Mouse (Mus musculus) heart, embryonic 11.5 days (tissue): ENCODE results near the gene Mup20. TPM values are rescaled to one million over a fixed set of nuclear protein-coding genes. Genes with fewer than 3 reads are reported as not detected.
"Not testable (repeated sequence)": the region's sequence is repeated elsewhere in the genome, so short reads cannot be mapped to it uniquely, and the experiment has no call there.

Experiments used
- ATAC-seq: fragments of 200-750 bp; cut with Nextera tagmentation; replicated peaks from 2 replicates; pipeline ENCODE4 v1.8.0; 2017; ENCODE audit warnings: moderate library complexity; ENCODE audit not compliant: insufficient number of reproducible peaks, low FRiP score, low TSS enrichment
- H3K27ac ChIP-seq: fragments of 300-500 bp; sonication (generic); 2 replicates; pipeline ENCODE4 v1.5.1; 2014; ENCODE audit warnings: mild to moderate bottlenecking, low read depth, low read length
- H3K27me3 ChIP-seq: fragments of 300-500 bp; sonication (generic); 2 replicates; pipeline ENCODE4 v1.6.1; 2014; ENCODE audit warnings: mild to moderate bottlenecking, low read length, mixed read lengths; ENCODE audit not compliant: control insufficient read depth, insufficient read depth
- H3K36me3 ChIP-seq: fragments of 300-500 bp; sonication (generic); 2 replicates; pipeline ENCODE4 v1.6.1; 2014; ENCODE audit warnings: mild to moderate bottlenecking, low read length, moderate library complexity, mixed read lengths; ENCODE audit not compliant: control insufficient read depth, insufficient read depth
- H3K4me1 ChIP-seq: fragments of 300-500 bp; sonication (generic); 2 replicates; pipeline ENCODE4 v1.6.1; 2014; ENCODE audit warnings: low read length; ENCODE audit not compliant: control insufficient read depth, insufficient read depth
- H3K4me2 ChIP-seq: fragments of 300-500 bp; sonication (generic); 2 replicates; pipeline ENCODE4 v1.6.1; 2014; ENCODE audit warnings: mild to moderate bottlenecking, moderate library complexity
- H3K4me3 ChIP-seq: fragments of 300-500 bp; sonication (generic); 2 replicates; pipeline ENCODE4 v1.5.1; 2014; ENCODE audit warnings: low read depth, low read length
- H3K9ac ChIP-seq: fragments of 300-500 bp; sonication (generic); 2 replicates; pipeline ENCODE4 v1.6.1; 2014; ENCODE audit warnings: mild to moderate bottlenecking, low read depth, low read length, moderate library complexity
- H3K9me3 ChIP-seq: fragments of 300-500 bp; sonication (generic); replicated peaks from 2 replicates; pipeline ENCODE4 v1.6.1; 2016; ENCODE audit warnings: low read length; ENCODE audit not compliant: control insufficient read depth
- WGBS: fragments of 180-500 bp; shearing (Covaris S2); extraction: QIAGEN DNeasy Blood & Tissue Kit; methylation state at CpG from one replicate; pipeline ENCODE4 v1.1.7; 2014; ENCODE audit not compliant: insufficient replicate concordance; 5-methylcytosine and 5-hydroxymethylcytosine counted together
- polyA plus RNA-seq: library from polyadenylated mRNA; unstranded; fragments of >200 nt; fragmentation: Nextera tagmentation; extraction: Ambion mirVana; gene quantifications from 2 replicates; pipeline ENCODE4 v1.2.1, GENCODE M21; 2014

The Mup20 gene
- polyA plus RNA-seq, 1 experiment from 2014 or later: not detected

DNA sequence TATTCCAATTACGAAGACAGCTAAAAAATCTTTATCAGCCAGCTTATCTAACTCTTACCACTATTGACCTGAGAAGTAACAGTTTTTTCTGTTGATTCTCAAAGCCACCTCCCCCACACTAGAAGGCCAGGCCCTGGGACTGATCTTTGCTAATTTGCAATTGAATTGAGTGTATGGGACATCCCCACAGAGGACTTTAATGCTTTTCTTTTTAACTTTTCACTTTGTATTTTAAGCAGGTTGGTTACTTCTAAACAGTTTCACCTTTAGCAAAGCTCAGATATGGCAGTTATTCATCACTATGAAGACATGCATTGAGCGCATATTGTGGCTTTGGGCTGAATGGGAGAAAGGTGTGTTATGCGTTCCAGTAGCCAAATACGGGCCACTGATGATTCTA lies 30.3 kb downstream of the Mup20 start:
- H3K27ac ChIP-seq: no peak overlapping the region

GRCm38 (mm10) chr4:62023120-62023519 lies 30.8 kb downstream of the Mup20 start:
- Histone ChIP-seq H3K4me1 (no peaks in the 10 kb centered on the region), H3K4me3 (no peak overlapping the region), H3K4me2 (no peak overlapping the region), H3K27me3 (no peaks in the 10 kb centered on the region), H3K27ac (no peak overlapping the region), H3K9ac (no peak overlapping the region), H3K36me3 (no peaks in the 10 kb centered on the region), H3K9me3 (no peaks in the 10 kb centered on the region)
- WGBS: 69% methylated on average over 2 of the region's 2 CpGs
- ATAC-seq: no peak

More for the DNA sequence above, 30.3 kb downstream of the Mup20 start:
- WGBS: 83% methylated on average over 4 of the region's 4 CpGs
- Histone ChIP-seq H3K4me1 (no peaks in the 10 kb centered on the region), H3K4me2 (no peak overlapping the region), H3K27me3 (no peaks in the 10 kb centered on the region), H3K9me3 (no peaks in the 10 kb centered on the region), H3K36me3 (no peaks in the 10 kb centered on the region), H3K4me3 (no peak overlapping the region), H3K9ac (no peak overlapping the region)
- ATAC-seq: no peak

- not testable (repeated sequence) for H3K4me3 ChIP-seq, H3K36me3 ChIP-seq, ATAC-seq, H3K27ac ChIP-seq, H3K4me1 ChIP-seq, H3K27me3 ChIP-seq, H3K9me3 ChIP-seq, H3K9ac ChIP-seq, H3K4me2 ChIP-seq
These were observed 33.4 kb downstream of the Mup20 start for GRCm38 (mm10) chr4:62020511-62020910.

Other genes with a start within 250 kb of the Mup20 start
- gene Mup5, start 218.9 kb downstream of the Mup20 start, polyA plus RNA-seq: not detected in 2 replicates
- not detected in 2 replicates for gene Mup3, start 33.2 kb upstream of the Mup20 start, polyA plus RNA-seq
- gene Mup21, start 96.7 kb upstream of the Mup20 start, polyA plus RNA-seq: not detected in 2 replicates
- 8.9 and 9.0 TPM in 2 replicates for gene Zfp37, start 176.9 kb upstream of the Mup20 start, polyA plus RNA-seq
- gene Slc31a2, start 208.4 kb upstream of the Mup20 start, polyA plus RNA-seq: 14.4 and 15.4 TPM in 2 replicates